Mouse (Mus musculus): Measurements from ENCODE around the gene Unc45a.
A peak's percentile ranks its signal among the peaks of the same experiment; 100 is the strongest.
"Not testable (repeated sequence)": the region's sequence is repeated elsewhere in the genome, so short reads cannot be mapped to it uniquely, and the experiment has no call there.

Gene Unc45a

DNA sequence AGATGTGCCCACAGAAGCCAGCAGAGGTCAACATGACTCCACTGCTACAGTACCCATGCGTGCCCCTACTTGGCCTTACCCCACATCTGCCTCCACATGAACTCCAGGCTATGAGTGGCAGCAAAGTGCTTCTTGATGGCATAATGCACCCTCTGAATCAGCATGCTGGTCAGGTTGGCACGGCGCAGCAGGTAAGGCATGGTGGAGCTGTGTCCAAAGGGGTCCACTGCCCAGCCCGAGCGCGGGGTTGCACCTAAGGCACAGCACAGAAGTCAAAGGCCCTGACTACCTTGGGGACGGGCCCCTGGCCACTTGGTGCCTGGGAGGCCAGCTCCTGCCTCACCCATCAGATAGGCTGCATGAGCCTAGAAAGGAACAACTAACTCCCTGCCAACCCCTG, 26.4 kb upstream of the Unc45a start:
- no peak for DNase-seq

DNA sequence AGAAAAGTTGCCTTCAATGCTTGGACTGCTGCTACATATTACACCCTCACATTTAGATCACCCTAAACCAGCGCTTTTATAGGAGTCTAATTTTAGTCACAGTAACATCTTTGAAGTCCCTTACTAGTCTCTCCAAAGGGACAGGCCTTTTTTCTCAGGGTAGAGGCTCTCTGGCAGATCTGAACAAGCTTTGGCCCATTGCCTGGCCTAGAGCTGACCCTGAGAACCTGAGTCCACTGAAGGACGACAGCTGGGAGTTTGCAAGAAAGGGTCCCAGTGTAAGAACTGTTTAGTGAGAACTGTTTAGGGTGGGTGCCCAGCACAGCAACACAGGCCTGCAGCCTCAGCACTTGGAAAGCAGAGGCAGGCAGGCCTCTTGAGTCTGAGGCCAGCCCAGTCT, 25.0 kb upstream of the Unc45a start:
- DNase-seq, result no peak

DNA sequence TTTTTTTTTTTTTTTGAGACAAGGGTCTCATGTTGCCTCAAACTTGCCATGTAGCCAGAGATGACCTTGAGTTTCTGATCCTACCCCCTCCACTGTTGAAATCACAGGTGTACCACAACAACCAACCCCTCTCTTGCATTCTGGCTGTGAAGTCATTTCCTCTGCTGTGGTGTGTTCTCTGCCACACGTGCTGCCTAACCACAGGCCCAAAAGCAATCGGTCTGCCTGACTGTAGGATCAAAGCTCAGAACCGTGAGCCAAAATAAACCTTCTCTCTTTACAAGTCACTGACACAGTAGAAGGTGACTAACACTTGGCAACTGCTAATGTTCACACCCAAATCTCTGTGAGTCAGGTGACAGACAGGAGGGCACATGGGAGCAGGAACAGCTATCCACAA, 19.6 kb upstream of the Unc45a start:
- DNase-seq, result no peak

DNA sequence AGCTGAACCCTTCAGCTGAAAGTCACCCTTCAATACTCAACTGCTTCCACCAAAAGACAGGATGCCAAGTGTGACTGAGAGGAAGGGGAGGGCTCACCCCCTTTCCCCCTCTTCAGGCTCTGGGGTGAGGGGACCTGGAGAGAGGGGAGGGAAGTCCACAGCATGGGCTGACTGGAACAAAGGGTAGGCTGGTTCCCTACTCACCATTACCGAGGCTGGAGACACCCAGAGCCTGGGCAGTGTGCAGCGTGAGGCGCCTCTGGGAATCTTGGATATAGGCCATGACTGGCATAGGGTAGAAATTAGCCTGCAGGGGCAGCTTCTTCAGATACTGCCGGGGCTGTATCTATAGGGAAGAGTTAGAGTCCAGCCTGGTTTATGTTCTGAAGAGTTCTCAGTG, 17.2 kb upstream of the Unc45a start:
- DNase-seq, result peak; percentile 64

GRCm38 (mm10) chr7:80357156-80357555, 16.4 kb upstream of the Unc45a start:
- peak; percentile 95 for DNase-seq

GRCm38 (mm10) chr7:80356351-80356750, 15.5 kb upstream of the Unc45a start:
- DNase-seq, result peak; percentile 64

GRCm38 (mm10) chr7:80352920-80353319, 12.1 kb upstream of the Unc45a start:
- no peak for DNase-seq

- no peak for DNase-seq
These were observed 10.0 kb upstream of the Unc45a start for GRCm38 (mm10) chr7:80350808-80351207.

- DNase-seq, result no peak
These were observed 7.1 kb upstream of the Unc45a start for GRCm38 (mm10) chr7:80347670-80348586.

- DNase-seq, result peak; percentile 39
These were observed 6.0 kb upstream of the Unc45a start for GRCm38 (mm10) chr7:80346830-80347229.

- no peak for DNase-seq
These were observed 5.4 kb upstream of the Unc45a start for GRCm38 (mm10) chr7:80346173-80346572.

GRCm38 (mm10) chr7:80343270-80344018, 2.6 kb upstream of the Unc45a start:
- DNase-seq, result no peak

GRCm38 (mm10) chr7:80342858-80343257, 2.1 kb upstream of the Unc45a start, which contains the start of gene Hddc3:
Gene Hddc3 (plus strand): TSS chr7:80343104.
- peak; percentile 97 for DNase-seq

- peak; percentile 22 for DNase-seq
These were observed 988 bp upstream of the Unc45a start for GRCm38 (mm10) chr7:80341793-80342192.

- peak; percentile 98 for DNase-seq
These were observed 794 bp downstream of the Unc45a start for GRCm38 (mm10) chr7:80339793-80340628.

DNA sequence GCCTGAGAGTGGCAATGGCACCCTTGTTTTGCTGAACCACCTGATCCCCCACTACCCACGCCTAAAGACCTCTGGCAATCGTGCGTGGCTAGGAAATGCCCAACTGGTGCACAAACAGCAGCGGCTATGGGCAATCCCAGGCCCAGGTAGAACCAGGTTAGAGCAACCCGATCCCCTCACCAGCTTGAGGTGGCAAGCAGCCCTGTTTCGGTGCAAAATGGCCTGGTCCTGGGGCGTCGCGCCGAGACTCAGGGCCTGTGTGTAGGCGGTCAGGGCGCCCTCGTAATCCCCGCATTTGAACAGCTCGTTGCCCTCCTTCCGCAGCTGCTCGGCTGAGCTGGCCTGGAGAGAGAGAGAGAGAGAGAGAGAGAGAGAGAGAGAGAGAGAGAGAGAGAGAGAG, 1.4 kb downstream of the Unc45a start:
- DNase-seq, result peak; percentile 78

GRCm38 (mm10) chr7:80336932-80337331, 3.9 kb downstream of the Unc45a start:
- no peak for DNase-seq

DNA sequence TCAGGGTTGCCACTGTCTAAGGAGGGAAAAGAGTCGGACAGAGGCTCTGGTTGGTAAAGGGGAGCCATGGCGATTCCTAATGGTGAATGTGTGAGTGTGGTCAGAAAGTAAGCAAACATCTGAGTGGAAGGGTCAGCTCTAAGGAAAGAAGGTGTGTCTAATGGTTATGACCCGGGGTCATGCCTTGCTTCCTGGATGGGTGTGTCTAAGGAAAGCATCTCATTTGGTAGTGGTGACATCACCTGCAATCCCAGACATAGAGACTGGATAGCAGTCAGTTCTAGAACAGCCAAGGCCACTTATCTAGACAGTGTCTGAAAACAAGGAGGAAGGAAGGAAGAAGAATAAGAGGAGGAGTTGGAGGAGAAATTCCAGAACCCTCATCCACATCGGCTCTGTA, 6.0 kb downstream of the Unc45a start:
- no peak for DNase-seq

DNA sequence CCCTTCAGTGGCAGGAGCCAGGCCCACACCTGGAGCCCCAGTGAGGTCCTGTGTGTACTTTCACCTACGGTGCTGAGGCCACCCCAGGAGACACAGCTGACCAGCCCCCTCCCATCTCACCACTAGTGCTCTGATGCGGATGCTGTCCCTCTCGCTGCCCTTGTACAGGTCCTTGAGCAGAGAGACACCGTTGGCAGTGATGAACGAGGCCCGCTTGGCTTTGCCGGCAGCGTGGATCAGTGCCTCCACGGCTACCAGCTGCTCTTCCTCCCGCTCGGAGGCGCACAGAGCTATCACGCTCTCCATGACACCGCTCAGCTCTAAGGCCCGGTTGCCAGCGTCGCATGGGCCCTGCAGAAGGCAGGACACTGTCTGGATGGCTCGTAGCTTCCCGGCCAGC, 9.4 kb downstream of the Unc45a start:
- no peak for DNase-seq

DNA sequence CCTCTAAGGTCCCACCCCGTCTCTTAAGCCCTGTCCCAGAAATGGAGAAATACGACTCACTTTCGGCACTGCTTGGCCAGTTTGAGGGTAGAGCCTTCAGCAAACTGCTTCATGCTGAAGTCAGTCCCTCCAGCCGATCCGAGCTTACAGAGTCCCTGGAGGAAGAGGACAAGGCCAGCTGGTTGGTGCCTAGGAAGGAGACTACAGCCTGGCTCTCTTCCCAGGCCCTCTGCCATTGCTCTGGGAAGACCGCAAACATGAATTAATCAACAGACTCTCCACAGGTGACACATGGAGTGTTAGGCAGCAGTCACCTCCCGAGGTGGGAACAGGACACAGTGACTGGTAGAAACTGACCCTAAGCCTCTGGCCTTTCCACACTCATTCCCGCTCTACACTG, 10.5 kb downstream of the Unc45a start:
- DNase-seq, result no peak

DNA sequence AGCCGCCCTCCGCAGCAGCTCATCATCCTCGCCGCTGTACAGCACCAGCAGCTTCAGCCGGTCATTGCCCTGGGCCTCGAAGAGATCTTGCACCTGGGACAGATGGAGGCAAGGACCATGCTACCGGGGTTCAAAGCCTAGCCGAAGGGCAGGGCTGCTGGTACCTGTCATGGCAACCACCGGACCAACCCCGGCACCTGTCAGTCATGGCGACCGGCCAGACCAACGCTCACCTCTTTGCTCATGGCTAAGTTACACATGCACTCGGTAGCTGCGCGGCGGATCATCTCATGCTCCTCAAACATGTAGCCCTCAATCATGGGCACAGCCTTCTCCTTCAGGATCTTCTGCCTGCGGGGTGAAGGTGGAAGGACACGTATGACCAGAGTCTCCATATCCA, 14.7 kb downstream of the Unc45a start:
- no peak for DNase-seq

DNA sequence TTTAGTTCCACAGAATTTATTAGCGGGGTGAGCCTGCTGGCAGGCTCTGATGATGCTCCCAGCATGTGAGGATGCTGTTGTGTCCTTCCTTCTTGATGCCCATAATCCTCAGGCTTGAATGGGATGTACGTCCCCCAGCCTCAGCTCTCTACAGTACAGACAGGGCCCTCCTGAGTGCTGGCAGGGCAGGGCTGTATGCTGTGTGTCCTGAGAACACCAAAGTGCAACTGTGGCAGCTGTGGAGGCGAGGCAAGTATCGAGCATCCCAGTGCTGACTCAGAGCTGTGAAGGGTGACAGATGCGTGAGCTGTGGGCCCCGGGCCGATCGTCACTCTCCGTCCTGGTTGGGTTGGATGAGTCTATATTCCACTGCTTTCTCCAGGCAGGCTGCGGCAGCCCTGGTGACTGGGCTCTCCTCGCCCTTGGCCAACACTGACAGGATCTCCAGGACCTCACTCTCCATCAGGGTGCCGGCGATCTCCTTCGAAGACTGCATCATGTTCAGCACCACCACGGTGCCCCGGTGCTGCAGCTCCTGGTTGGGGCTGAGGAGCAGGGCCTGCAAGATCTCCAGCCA, 15.4 kb downstream of the Unc45a start:
- no peak for DNase-seq

DNA sequence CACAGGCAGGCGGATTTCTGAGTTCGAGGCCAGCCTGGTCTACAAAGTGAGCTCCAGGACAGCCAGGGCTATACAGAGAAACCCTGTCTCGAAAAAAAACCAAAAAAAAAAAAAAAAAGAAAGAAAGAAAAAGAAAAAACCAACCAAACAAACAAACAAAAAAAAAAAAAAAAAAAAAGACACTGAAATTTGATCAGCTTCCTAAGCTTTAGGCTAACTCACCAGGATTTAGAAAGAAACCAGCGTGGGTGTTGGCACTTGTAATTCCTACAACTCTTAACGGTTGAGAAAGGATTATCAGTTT, 16.0 kb downstream of the Unc45a start:
- not testable (repeated sequence) for DNase-seq
